Mouse (Mus musculus): Measurements from ENCODE around the gene Tnr. TPM values are rescaled to one million over a fixed set of nuclear protein-coding genes. Genes with fewer than 3 reads are reported as not detected.

Tnr gene
- polyA plus RNA-seq, 1 experiment from 2014 or later = 0.09 TPM

DNA sequence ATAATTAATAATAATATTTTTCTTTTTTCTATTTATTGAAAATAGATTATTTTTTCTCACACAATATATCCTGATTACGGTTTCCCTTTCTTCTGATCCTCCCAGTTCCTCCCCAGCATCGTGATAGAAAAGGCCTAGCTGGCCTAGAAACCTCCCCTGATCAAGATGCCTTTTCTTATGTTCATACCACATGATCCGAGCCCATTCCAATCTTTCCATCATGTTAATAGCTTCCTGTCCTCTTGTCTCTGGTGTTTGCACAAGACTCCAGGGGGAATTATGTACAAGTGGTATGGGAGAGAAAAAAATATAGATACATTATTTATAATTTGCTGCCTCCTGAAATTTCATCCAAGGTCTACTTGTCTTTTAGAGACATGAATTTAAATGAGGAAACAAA lies 377.1 kb downstream of the Tnr start:
- no peaks in the 10 kb centered on the region for H3K9me3 ChIP-seq (ENCODE audit: control insufficient read depth, low read length)
- H3K4me1 ChIP-seq (replicated peaks; ENCODE audit: control insufficient read depth, insufficient read depth, low read length) = no peaks in the 10 kb centered on the region
- H3K36me3 ChIP-seq (ENCODE audit: control insufficient read depth, insufficient read depth, low read length) = no peaks in the 10 kb centered on the region
- WGBS = 35% methylated on average over 3 of the region's 3 CpGs
- H3K27ac ChIP-seq (ENCODE audit: low read length) = no peak overlapping the region
- no peak overlapping the region for H3K4me3 ChIP-seq (ENCODE audit: low read length)
- H3K27me3 ChIP-seq (ENCODE audit: control insufficient read depth, insufficient read depth, low read depth, low read length) = no peaks in the 10 kb centered on the region
- H3K9ac ChIP-seq (ENCODE audit: low read length) = no peak overlapping the region
- no peak overlapping the region for H3K4me2 ChIP-seq (ENCODE audit: low read depth, low read length)
- no peak for ATAC-seq (ENCODE audit: low read depth)

DNA sequence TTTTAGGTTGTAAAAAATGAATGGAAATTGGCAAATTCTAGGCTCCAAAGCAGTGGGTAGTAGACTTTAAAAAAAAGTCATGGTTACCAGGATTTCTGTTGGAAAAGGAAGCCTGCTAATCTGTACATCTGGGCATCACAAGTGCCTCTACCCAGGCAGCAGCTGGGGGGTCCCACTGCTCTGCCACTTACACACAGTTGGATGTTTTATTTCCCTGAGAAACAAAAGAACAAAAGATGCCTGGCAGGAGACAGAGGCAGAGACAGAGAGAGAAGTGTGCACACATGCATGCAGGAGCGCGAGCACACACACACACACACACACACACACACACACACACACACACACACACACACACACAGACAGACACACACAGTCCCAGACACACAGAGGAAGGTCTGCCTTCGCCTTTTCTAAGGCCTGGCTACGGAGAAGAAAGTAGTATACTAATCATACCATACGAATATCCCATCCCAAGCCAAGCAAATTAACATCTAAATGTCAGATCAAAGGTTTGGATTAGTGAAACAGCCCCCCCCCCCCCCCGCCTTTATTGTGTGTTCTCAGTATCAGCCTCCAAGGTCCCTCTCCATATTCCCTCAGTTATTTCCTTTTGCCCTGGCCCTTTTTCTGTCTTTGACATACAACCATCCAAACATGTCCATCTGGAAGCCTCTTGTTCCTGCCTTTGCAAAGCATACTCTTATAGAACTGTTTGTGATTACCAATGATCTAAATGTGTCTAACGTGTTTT lies 378.0 kb downstream of the Tnr start:
- Histone ChIP-seq H3K4me1 (replicated peaks; ENCODE audit: control insufficient read depth, insufficient read depth, low read length) (no peaks in the 10 kb centered on the region), H3K36me3 (ENCODE audit: control insufficient read depth, insufficient read depth, low read length) (no peaks in the 10 kb centered on the region), H3K4me3 (ENCODE audit: low read length) (no peak overlapping the region), H3K9ac (ENCODE audit: low read length) (no peak overlapping the region), H3K9me3 (ENCODE audit: control insufficient read depth, low read length) (no peaks in the 10 kb centered on the region), H3K27me3 (ENCODE audit: control insufficient read depth, insufficient read depth, low read depth, low read length) (no peaks in the 10 kb centered on the region), H3K27ac (ENCODE audit: low read length) (no peak overlapping the region), H3K4me2 (ENCODE audit: low read depth, low read length) (no peak overlapping the region)
- ATAC-seq (ENCODE audit: low read depth) = no peak
- 66% methylated on average over 6 of the region's 7 CpGs for WGBS

DNA sequence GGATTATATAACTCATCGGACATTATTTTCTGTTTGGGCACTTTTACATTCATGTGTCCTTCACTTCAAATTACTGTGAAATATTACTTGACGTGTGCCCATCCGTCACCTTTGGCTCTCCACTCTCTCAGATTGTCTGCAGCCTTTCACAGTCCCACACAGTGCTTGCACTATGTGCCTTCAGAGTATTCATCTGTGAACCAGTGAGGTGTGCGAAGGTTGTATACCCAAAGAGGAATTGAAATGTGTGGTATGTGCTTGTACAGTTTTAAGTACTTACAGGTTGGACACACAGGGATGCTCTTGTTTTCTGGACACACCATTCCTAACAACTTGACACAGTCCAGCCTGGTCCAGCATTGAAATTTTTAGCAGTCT lies 378.5 kb downstream of the Tnr start:
- H3K9ac ChIP-seq (ENCODE audit: low read length) = no peak overlapping the region
- 82% methylated on average over 4 of the region's 4 CpGs for WGBS

DNA sequence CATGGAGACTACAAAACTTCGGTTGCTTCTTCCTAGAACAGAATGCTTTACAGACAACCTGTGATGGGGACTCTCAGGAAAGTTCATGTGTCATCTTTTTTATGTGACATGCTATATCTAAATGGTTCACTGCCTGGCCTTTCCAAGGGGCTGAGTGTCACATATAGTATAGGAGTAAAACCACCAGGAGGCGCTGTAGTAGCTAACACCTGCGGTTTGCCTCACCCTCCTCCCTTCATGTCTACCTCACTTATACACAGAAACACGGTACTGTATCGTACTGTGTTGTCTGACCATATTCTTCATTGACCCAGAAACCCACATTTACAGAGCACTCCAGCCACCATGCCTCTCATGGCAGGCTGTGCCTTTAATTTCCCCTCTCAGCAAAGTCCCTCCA lies 387.4 kb downstream of the Tnr start:
- Histone ChIP-seq H3K4me2 (ENCODE audit: low read depth, low read length) (no peak overlapping the region), H3K27ac (ENCODE audit: low read length) (no peak overlapping the region), H3K27me3 (ENCODE audit: control insufficient read depth, insufficient read depth, low read depth, low read length) (no peaks in the 10 kb centered on the region), H3K36me3 (ENCODE audit: control insufficient read depth, insufficient read depth, low read length) (no peaks in the 10 kb centered on the region), H3K9me3 (ENCODE audit: control insufficient read depth, low read length) (no peaks in the 10 kb centered on the region), H3K9ac (ENCODE audit: low read length) (no peak overlapping the region), H3K4me1 (replicated peaks; ENCODE audit: control insufficient read depth, insufficient read depth, low read length) (no peaks in the 10 kb centered on the region), H3K4me3 (ENCODE audit: low read length) (no peak overlapping the region)
- WGBS = 28% methylated on average over 5 of the region's 5 CpGs
- peak; percentile 34; the same call in 1 of the 2 replicates for ATAC-seq (ENCODE audit: low read depth)

More for the DNA sequence above, 378.5 kb downstream of the Tnr start:
- no peaks in the 10 kb centered on the region for H3K27me3 ChIP-seq (ENCODE audit: control insufficient read depth, insufficient read depth, low read depth, low read length)
- H3K4me3 ChIP-seq (ENCODE audit: low read length) = no peak overlapping the region
- H3K4me1 ChIP-seq (replicated peaks; ENCODE audit: control insufficient read depth, insufficient read depth, low read length) = no peaks in the 10 kb centered on the region
- no peak for ATAC-seq (ENCODE audit: low read depth)
- H3K36me3 ChIP-seq (ENCODE audit: control insufficient read depth, insufficient read depth, low read length) = no peaks in the 10 kb centered on the region
- no peak overlapping the region for H3K27ac ChIP-seq (ENCODE audit: low read length)
- no peak overlapping the region for H3K4me2 ChIP-seq (ENCODE audit: low read depth, low read length)
- H3K9me3 ChIP-seq (ENCODE audit: control insufficient read depth, low read length) = no peaks in the 10 kb centered on the region

DNA sequence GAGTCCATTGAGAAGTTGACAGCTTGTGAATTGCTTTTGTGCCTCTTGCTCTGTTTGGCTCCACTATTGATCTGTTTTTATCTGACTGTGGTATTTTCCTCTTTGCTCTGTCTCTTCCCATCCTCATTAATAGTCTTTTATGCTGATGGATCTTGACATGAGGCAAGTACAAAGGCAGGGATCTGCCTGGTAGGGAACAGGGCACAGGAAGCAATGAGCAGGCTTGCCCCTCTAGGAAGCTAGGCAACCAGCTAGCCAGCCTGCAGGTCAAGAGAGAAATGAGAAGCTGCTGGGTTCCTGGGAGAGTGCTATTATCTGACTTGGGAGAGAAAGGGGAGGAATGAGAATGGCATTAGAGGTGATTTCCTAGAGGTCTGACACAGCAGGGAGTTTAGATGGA lies 391.2 kb downstream of the Tnr start:
- no peaks in the 10 kb centered on the region for H3K4me1 ChIP-seq (replicated peaks; ENCODE audit: control insufficient read depth, insufficient read depth, low read length)

DNA sequence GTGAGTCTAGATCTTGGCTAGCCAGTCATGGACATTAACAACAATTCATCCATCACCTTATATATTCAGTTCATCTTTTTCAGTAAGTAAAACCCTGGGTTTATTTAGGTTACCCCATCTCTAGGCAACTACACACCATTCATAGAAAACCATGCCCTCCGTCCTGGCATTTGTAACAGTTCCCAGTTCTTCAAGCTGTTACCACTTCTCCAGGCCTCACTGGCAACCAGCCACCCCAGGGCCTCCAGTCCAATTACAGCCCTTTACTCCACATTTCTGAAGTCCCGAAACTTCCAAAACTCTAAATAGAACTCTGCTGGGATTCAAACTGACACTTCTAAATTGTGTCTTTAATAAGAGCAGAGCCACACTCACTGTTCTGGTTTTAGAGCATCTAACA lies 397.0 kb downstream of the Tnr start:
- no peak overlapping the region for H3K4me3 ChIP-seq (ENCODE audit: low read length)
- H3K27me3 ChIP-seq (ENCODE audit: control insufficient read depth, insufficient read depth, low read depth, low read length) = no peaks in the 10 kb centered on the region
- ATAC-seq (ENCODE audit: low read depth) = no peak
- WGBS = 72% methylated on average over 2 of the region's 2 CpGs
- no peak overlapping the region for H3K4me2 ChIP-seq (ENCODE audit: low read depth, low read length)
- H3K36me3 ChIP-seq (ENCODE audit: control insufficient read depth, insufficient read depth, low read length) = no peaks in the 10 kb centered on the region
- no peak overlapping the region for H3K27ac ChIP-seq (ENCODE audit: low read length)
- no peaks in the 10 kb centered on the region for H3K9me3 ChIP-seq (ENCODE audit: control insufficient read depth, low read length)
- no peak overlapping the region for H3K9ac ChIP-seq (ENCODE audit: low read length)
- peaks cover 13% of the 10 kb centered on the region for H3K4me1 ChIP-seq (replicated peaks; ENCODE audit: control insufficient read depth, insufficient read depth, low read length)

More for the DNA sequence above, 391.2 kb downstream of the Tnr start:
- H3K27me3 ChIP-seq (ENCODE audit: control insufficient read depth, insufficient read depth, low read depth, low read length) = no peaks in the 10 kb centered on the region
- H3K9me3 ChIP-seq (ENCODE audit: control insufficient read depth, low read length) = no peaks in the 10 kb centered on the region
- H3K27ac ChIP-seq (ENCODE audit: low read length) = no peak overlapping the region
- ATAC-seq (ENCODE audit: low read depth) = no peak
- no peaks in the 10 kb centered on the region for H3K36me3 ChIP-seq (ENCODE audit: control insufficient read depth, insufficient read depth, low read length)
- no peak overlapping the region for H3K4me3 ChIP-seq (ENCODE audit: low read length)
- H3K4me2 ChIP-seq (ENCODE audit: low read depth, low read length) = no peak overlapping the region
- H3K9ac ChIP-seq (ENCODE audit: low read length) = no peak overlapping the region

DNA sequence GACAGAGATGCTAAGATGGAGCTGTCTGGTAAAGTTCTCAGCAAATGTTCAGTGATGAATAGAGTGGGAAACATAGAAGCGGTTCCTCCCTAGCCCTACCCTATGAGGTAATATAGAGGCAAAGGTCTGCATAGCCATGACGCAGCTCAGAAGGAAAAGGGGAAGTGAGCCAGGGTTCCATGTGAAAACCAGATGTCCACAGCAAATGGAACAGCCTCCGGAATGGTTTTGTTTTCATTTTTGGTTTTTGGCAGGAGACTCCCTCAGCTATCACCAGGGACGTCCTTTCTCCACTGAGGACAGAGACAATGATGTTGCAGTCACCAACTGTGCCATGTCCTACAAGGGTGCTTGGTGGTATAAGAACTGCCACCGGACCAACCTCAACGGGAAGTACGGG lies 399.4 kb downstream of the Tnr start:
- no peak overlapping the region for H3K27ac ChIP-seq (ENCODE audit: low read length)
- no peaks in the 10 kb centered on the region for H3K9me3 ChIP-seq (ENCODE audit: control insufficient read depth, low read length)
- no peak overlapping the region for H3K9ac ChIP-seq (ENCODE audit: low read length)
- no peak overlapping the region for H3K4me2 ChIP-seq (ENCODE audit: low read depth, low read length)
- WGBS = 67% methylated on average over 7 of the region's 7 CpGs
- H3K36me3 ChIP-seq (ENCODE audit: control insufficient read depth, insufficient read depth, low read length) = no peaks in the 10 kb centered on the region
- H3K4me3 ChIP-seq (ENCODE audit: low read length) = no peak overlapping the region
- H3K4me1 ChIP-seq (replicated peaks; ENCODE audit: control insufficient read depth, insufficient read depth, low read length) = peaks cover 13% of the 10 kb centered on the region
- H3K27me3 ChIP-seq (ENCODE audit: control insufficient read depth, insufficient read depth, low read depth, low read length) = no peaks in the 10 kb centered on the region
- peak; percentile 72 for ATAC-seq (ENCODE audit: low read depth)

DNA sequence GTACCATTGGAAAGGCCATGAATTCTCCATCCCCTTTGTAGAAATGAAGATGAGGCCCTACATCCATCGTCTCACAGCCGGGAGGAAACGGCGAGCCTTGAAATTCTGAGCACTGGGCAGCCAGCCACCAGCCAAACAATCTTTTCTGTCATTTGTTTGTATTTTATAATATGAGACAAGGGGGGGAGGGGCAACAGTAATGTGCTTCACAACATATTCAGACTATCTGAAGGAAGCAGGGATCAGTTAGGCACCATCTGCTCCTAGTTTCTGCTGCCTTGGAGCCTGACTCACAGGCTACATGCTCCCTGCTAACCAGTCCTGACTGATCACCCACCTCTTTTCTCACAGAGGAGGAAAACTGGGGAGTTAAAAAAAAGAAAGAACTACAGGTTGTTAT lies 400.5 kb downstream of the Tnr start:
- Histone ChIP-seq H3K27me3 (ENCODE audit: control insufficient read depth, insufficient read depth, low read depth, low read length) (no peaks in the 10 kb centered on the region), H3K36me3 (ENCODE audit: control insufficient read depth, insufficient read depth, low read length) (no peaks in the 10 kb centered on the region), H3K9ac (ENCODE audit: low read length) (no peak overlapping the region), H3K4me3 (ENCODE audit: low read length) (no peak overlapping the region), H3K9me3 (ENCODE audit: control insufficient read depth, low read length) (no peaks in the 10 kb centered on the region), H3K4me1 (replicated peaks; ENCODE audit: control insufficient read depth, insufficient read depth, low read length) (peaks cover 13% of the 10 kb centered on the region), H3K4me2 (ENCODE audit: low read depth, low read length) (no peak overlapping the region), H3K27ac (ENCODE audit: low read length) (0 out of 2 replicates have a peak overlapping the region, but pooled peaks have one; percentile 36)
- peak; percentile 92 for ATAC-seq (ENCODE audit: low read depth)
- WGBS = 27% methylated on average over 4 of the region's 4 CpGs

DNA sequence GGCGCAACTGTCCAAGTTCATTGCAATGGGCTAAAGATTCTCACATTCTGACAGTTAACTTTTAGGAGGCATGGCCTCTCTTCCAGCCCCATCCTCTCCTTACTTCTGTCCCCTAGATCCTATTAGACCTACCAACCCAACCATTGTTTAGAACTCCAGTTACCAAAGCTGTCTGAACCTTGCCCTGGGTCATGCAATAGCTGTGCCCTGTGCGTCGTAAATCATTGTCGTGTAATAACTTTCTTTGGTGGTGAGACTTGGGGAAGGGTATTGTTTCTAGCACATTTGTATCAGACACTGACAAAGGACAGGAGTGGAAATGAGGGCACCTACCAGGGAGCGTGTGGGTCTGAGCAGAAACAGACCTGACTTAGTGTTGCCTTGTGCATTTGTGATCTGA lies 401.1 kb downstream of the Tnr start:
- no peak overlapping the region for H3K9ac ChIP-seq (ENCODE audit: low read length)
- H3K9me3 ChIP-seq (ENCODE audit: control insufficient read depth, low read length) = no peaks in the 10 kb centered on the region
- no peaks in the 10 kb centered on the region for H3K27me3 ChIP-seq (ENCODE audit: control insufficient read depth, insufficient read depth, low read depth, low read length)
- H3K4me3 ChIP-seq (ENCODE audit: low read length) = no peak overlapping the region
- H3K27ac ChIP-seq (ENCODE audit: low read length) = 0 out of 2 replicates have a peak overlapping the region, but pooled peaks have one; percentile 15
- H3K36me3 ChIP-seq (ENCODE audit: control insufficient read depth, insufficient read depth, low read length) = no peaks in the 10 kb centered on the region
- WGBS = 88% methylated on average over 5 of the region's 5 CpGs
- ATAC-seq (ENCODE audit: low read depth) = no peak
- peaks cover 13% of the 10 kb centered on the region for H3K4me1 ChIP-seq (replicated peaks; ENCODE audit: control insufficient read depth, insufficient read depth, low read length)
- H3K4me2 ChIP-seq (ENCODE audit: low read depth, low read length) = no peak overlapping the region

Measured in lung, embryonic 16.5 days (tissue).